Mouse (Mus musculus): Measurements from ENCODE around the gene Srgap3.

- TF ChIP-seq EP300 (IDR thresholded peaks at IDR 0.05; ENCODE audit: low read depth) (no peak), CTCF (IDR thresholded peaks at IDR 0.05; ENCODE audit: low read depth) (no peak)
Observed at GRCm38 (mm10) chr6:112725468-112725867, 221.6 kb downstream of the Srgap3 start.
